12 mouse cellular contexts compared by ENCODE assay signal in genomic region chr7:128206152-128206551, GRCm38 (mm10). TPM values are rescaled to one million over a fixed set of nuclear protein-coding genes. Genes with fewer than 3 reads are reported as not detected.
DNase-seq lines count a peak whose midpoint lies in the region; ATAC-seq and TF ChIP-seq lines count a peak whose summit lies in the region.
"Had no signal": no experiment of that assay in that cellular context is flagged by ENCODE, and none has a peak within 500 bp of the region (broad histone marks: within the 10 kb centered on the region; RNA-seq: fewer than 3 reads in every experiment).

Cox6a2 (minus strand) TSS chr7:128206387.

- no peak for TF ChIP-seq POLR2A in spleen, adult 2 months (IDR thresholded peaks at IDR 0.05; ENCODE audit: low read depth, low read length)
- peak; percentile 74 for TF ChIP-seq POLR2A in myocyte (IDR thresholded peaks at IDR 0.05; ENCODE audit: insufficient read length, low read depth)

- peak within 1 kb of the TSS; percentile 63 for H3ac ChIP-seq in myocyte (ENCODE audit: control insufficient read depth, insufficient read length)

- peak within 1 kb of the TSS; percentile 64 for H3K4me2 ChIP-seq in heart, embryonic 14.5 days (ENCODE audit: low read length)
- peak within 1 kb of the TSS; percentile 69 for H3K4me2 ChIP-seq in myocyte (ENCODE audit: low read depth)
- H3K4me2 ChIP-seq in intestine, embryonic 15.5 days (replicated peaks), result no peak within 1 kb of the TSS
- no peak within 1 kb of the TSS for H3K4me2 ChIP-seq in intestine, postnatal 0 days (replicated peaks; ENCODE audit: low read depth)
- H3K4me2 ChIP-seq: embryonic facial prominence, embryonic 13.5 days had no signal

- peaks cover 3% of the 10 kb centered on the region for H3K79me2 ChIP-seq in myocyte (ENCODE audit: control insufficient read depth, insufficient read depth)

- peak; percentile 87 for ATAC-seq in heart, embryonic 14.5 days (ENCODE audit: insufficient number of reproducible peaks, insufficient read depth, low FRiP score, low read depth)
- no peak for ATAC-seq in intestine, embryonic 15.5 days
- ATAC-seq in intestine, postnatal 0 days, result no peak

- DNase-seq in spleen, adult 2 months (ENCODE audit: low read depth in 1 of 2, low spot score in 2 of 2), result no peak
- no peak for DNase-seq in spleen, adult 18-20 months
- DNase-seq in gastrocnemius, adult 8-10 months (ENCODE audit: low spot score in 2 of 2), result peak; percentile 41 to 61
- DNase-seq: cerebellum, adult 9-10 months; kidney, adult 8-10 months; thymus, adult 18-20 months had no signal

- H3K9me3 ChIP-seq in heart, embryonic 14.5 days (ENCODE audit: control insufficient read depth, low read length), result no peaks in the 10 kb centered on the region
- H3K9me3 ChIP-seq in intestine, embryonic 15.5 days, result no peaks in the 10 kb centered on the region
- H3K9me3 ChIP-seq in intestine, postnatal 0 days (ENCODE audit: control insufficient read depth), result no peaks in the 10 kb centered on the region
- H3K9me3 ChIP-seq: embryonic facial prominence, embryonic 13.5 days; megakaryocyte, embryonic 14.5 days had no signal

- TF ChIP-seq CTCF in spleen, adult 2 months (IDR thresholded peaks at IDR 0.05; ENCODE audit: extremely low read depth, insufficient read depth, insufficient read length, insufficient replicate concordance), result no peak
- no peak for TF ChIP-seq CTCF in intestine, postnatal 0 days (IDR thresholded peaks at IDR 0.05; ENCODE audit: low read depth)

- no peaks in the 10 kb centered on the region for H3K27me3 ChIP-seq in spleen, adult 2 months (ENCODE audit: control insufficient read depth, insufficient read depth, low read length)
- H3K27me3 ChIP-seq in heart, embryonic 14.5 days (ENCODE audit: control insufficient read depth, insufficient read depth, low read length), result no peaks in the 10 kb centered on the region
- H3K27me3 ChIP-seq in myocyte (ENCODE audit: control insufficient read depth, insufficient read depth, insufficient read length), result peaks cover 14% of the 10 kb centered on the region
- H3K27me3 ChIP-seq in intestine, embryonic 15.5 days (replicated peaks), result no peaks in the 10 kb centered on the region
- no peaks in the 10 kb centered on the region for H3K27me3 ChIP-seq in intestine, postnatal 0 days (replicated peaks; ENCODE audit: control insufficient read depth, insufficient read depth, low read length)
- H3K27me3 ChIP-seq: embryonic facial prominence, embryonic 13.5 days had no signal

- peak within 1 kb of the TSS; percentile 83 for H3K9ac ChIP-seq in heart, embryonic 14.5 days (ENCODE audit: low read length)
- no peak within 1 kb of the TSS for H3K9ac ChIP-seq in intestine, embryonic 15.5 days
- H3K9ac ChIP-seq in intestine, postnatal 0 days (ENCODE audit: low read depth, low read length), result no peak within 1 kb of the TSS
- H3K9ac ChIP-seq: embryonic facial prominence, embryonic 13.5 days had no signal

- 78% methylated on average over 6 of the region's 6 CpGs for WGBS in spleen, adult 2 months
- WGBS in heart, embryonic 14.5 days, result 37% methylated on average over 6 of the region's 6 CpGs
- WGBS in intestine, embryonic 15.5 days, result 79% methylated on average over 6 of the region's 6 CpGs
- 86% methylated on average over 6 of the region's 6 CpGs for WGBS in intestine, postnatal 0 days

- no peaks in the 10 kb centered on the region; the same call in 1 of the 2 replicates for H3K4me1 ChIP-seq in spleen, adult 2 months (ENCODE audit: control insufficient read depth, insufficient read depth, insufficient read length)
- peaks cover 3 to 7% of the 10 kb centered on the region in 2 experiments; a peak in 3 of 4 replicates for H3K4me1 ChIP-seq in heart, embryonic 14.5 days (ENCODE audit: control insufficient read depth in 2 of 2, insufficient read depth in 2 of 2, low read length in 2 of 2)
- no peaks in the 10 kb centered on the region for H3K4me1 ChIP-seq in intestine, embryonic 15.5 days (replicated peaks)
- no peaks in the 10 kb centered on the region; the same call in 1 of the 2 replicates for H3K4me1 ChIP-seq in intestine, postnatal 0 days (replicated peaks; ENCODE audit: control insufficient read depth, insufficient read depth, low read length)

- no peak within 1 kb of the TSS for H3K27ac ChIP-seq in spleen, adult 2 months (ENCODE audit: insufficient read depth, low read length)
- peak within 1 kb of the TSS; percentile 71 to 92 for H3K27ac ChIP-seq in heart, embryonic 14.5 days (replicated peaks in 1 of 2; ENCODE audit: control insufficient read depth in 1 of 2, insufficient read depth in 1 of 2, low read depth in 2 of 2, low read length in 2 of 2)
- no peak within 1 kb of the TSS for H3K27ac ChIP-seq in intestine, embryonic 15.5 days
- H3K27ac ChIP-seq in intestine, postnatal 0 days (ENCODE audit: low read depth, low read length), result no peak within 1 kb of the TSS
- H3K27ac ChIP-seq: embryonic facial prominence, embryonic 13.5 days had no signal

- no peaks in the 10 kb centered on the region for H3K36me3 ChIP-seq in spleen, adult 2 months (ENCODE audit: control insufficient read depth, insufficient read depth, low read length)
- peaks cover 5% of the 10 kb centered on the region; the same call in 1 of the 2 replicates for H3K36me3 ChIP-seq in heart, embryonic 14.5 days (ENCODE audit: control insufficient read depth, insufficient read depth, low read length)
- peaks cover 13% of the 10 kb centered on the region for H3K36me3 ChIP-seq in myocyte (ENCODE audit: control insufficient read depth, insufficient read depth)
- H3K36me3 ChIP-seq in intestine, embryonic 15.5 days, result no peaks in the 10 kb centered on the region
- H3K36me3 ChIP-seq in intestine, postnatal 0 days (ENCODE audit: control insufficient read depth, insufficient read depth), result no peaks in the 10 kb centered on the region
- H3K36me3 ChIP-seq: embryonic facial prominence, embryonic 13.5 days had no signal

- no peak within 1 kb of the TSS for H3K4me3 ChIP-seq in spleen, adult 2 months (ENCODE audit: extremely low read depth, insufficient read depth, insufficient read length)
- H3K4me3 ChIP-seq in heart, embryonic 14.5 days (ENCODE audit: control insufficient read depth in 1 of 2, insufficient read depth in 1 of 2, low read depth in 1 of 2, low read length in 2 of 2), result peak within 1 kb of the TSS; percentile 48 to 57
- H3K4me3 ChIP-seq in myocyte, result peak within 1 kb of the TSS; percentile 93
- H3K4me3 ChIP-seq in intestine, embryonic 15.5 days (replicated peaks), result no peak within 1 kb of the TSS
- H3K4me3 ChIP-seq in intestine, postnatal 0 days (ENCODE audit: low read depth, low read length), result no peak within 1 kb of the TSS
- H3K4me3 ChIP-seq: embryonic facial prominence, embryonic 13.5 days; megakaryocyte, embryonic 14.5 days had no signal

TF ChIP-seq in myocyte, 11 proteins besides CTCF, POLR2A, EP300 and RAD21:
- TF ChIP-seq MYOD1 (IDR thresholded peaks at IDR 0.05; ENCODE audit: control insufficient read depth in 1 of 3, insufficient read length in 2 of 3, low read depth in 2 of 3) (peak in 2 of 3 experiments; percentile 15 to 78), MYOG (IDR thresholded peaks at IDR 0.05; ENCODE audit: control insufficient read depth in 1 of 3, insufficient read depth in 1 of 3, insufficient read length in 2 of 3, low read depth in 2 of 3) (peak in 2 of 3 experiments; percentile 33 to 68), SRF (IDR thresholded peaks at IDR 0.05; ENCODE audit: control insufficient read depth, insufficient read length, low read depth) (no peak), MAX (IDR thresholded peaks at IDR 0.05; ENCODE audit: low read depth) (no peak), E2F4 (IDR thresholded peaks at IDR 0.05; ENCODE audit: insufficient read depth) (no peak), TCF12 (IDR thresholded peaks at IDR 0.05; ENCODE audit: insufficient read depth, poor library complexity, severe bottlenecking) (no peak), POLR2AphosphoS2 (IDR thresholded peaks at IDR 0.05; ENCODE audit: insufficient read length, low read depth) (peak; percentile 85), REST (IDR thresholded peaks at IDR 0.05; ENCODE audit: insufficient read depth, insufficient read length) (no peak), CEBPB (IDR thresholded peaks at IDR 0.05; ENCODE audit: insufficient read depth, poor library complexity, severe bottlenecking) (peak; percentile 94; the same call in 1 of the 2 replicates), USF1 (IDR thresholded peaks at IDR 0.05; ENCODE audit: low read depth) (no peak), TCF3 (IDR thresholded peaks at IDR 0.05; ENCODE audit: insufficient read length, low read depth) (no peak)
TF ChIP-seq in myocyte: peak in this region for 4.

RNA-seq across cellular contexts. Expression of gene Cox6a2, which starts in this region (rescaled TPM):
- polyA plus RNA-seq in spleen, adult 2 months (2012; rRNA removed), result 14.6 and 17.6 TPM in 2 replicates
- total RNA-seq in gastrocnemius, adult 8-10 months (2022), result 1,000 to 10,000 TPM; 1,058 to 1,573 (median 1,397) TPM
- polyA plus RNA-seq in heart, embryonic 14.5 days (2014; fragmentation: Nextera tagmentation; extraction: Ambion mirVana), result 917 and 1,008 TPM in 2 replicates
- 1,017 TPM for polyA plus RNA-seq in myocyte (2012; fragmentation: generic; extraction: Trizol)
- 0.43 and 0.88 TPM in 2 replicates for polyA plus RNA-seq in intestine, embryonic 15.5 days (2015; fragmentation: Nextera tagmentation; extraction: Ambion mirVana)
- 0.24 and 0.90 TPM in 2 replicates for polyA plus RNA-seq in intestine, postnatal 0 days (2015; fragmentation: Nextera tagmentation; extraction: Ambion mirVana)

Comparison
In these comparisons a context has a peak if more than half of its experiments do, and no peak if none do; other contexts are left out.
1. RNA of gene Cox6a2 (polyA plus RNA-seq): 1,017 TPM in myocyte (single experiment) and 917 to 1,008 TPM in heart, embryonic 14.5 days; 14.6 to 17.6 TPM in spleen, adult 2 months, 0.24 to 0.90 TPM in intestine, postnatal 0 days and 0.43 to 0.88 TPM in intestine, embryonic 15.5 days; every median in the first group is over 10 times any median in the second.
2. DNase-seq: peak in gastrocnemius, adult 8-10 months (2 of 2); none in spleen, adult 2 months (0 of 2) and spleen, adult 18-20 months (0 of 2).
3. H3K27ac ChIP-seq: peak in heart, embryonic 14.5 days (2 of 2); none in spleen, adult 2 months (single experiment), intestine, embryonic 15.5 days (single experiment) and intestine, postnatal 0 days (single experiment).
4. H3K4me3 ChIP-seq: peak in heart, embryonic 14.5 days (2 of 2) and myocyte (single experiment); none in spleen, adult 2 months (single experiment), intestine, embryonic 15.5 days (single experiment) and intestine, postnatal 0 days (single experiment).
5. H3K4me2 ChIP-seq: peak in heart, embryonic 14.5 days (single experiment) and myocyte (single experiment); none in intestine, embryonic 15.5 days (single experiment) and intestine, postnatal 0 days (single experiment).